Mouse (Mus musculus) ES-CJ7 (cell line): ENCODE results near the gene Gpr84.

Experiments used
- DNase-seq: peaks from one replicate; pipeline ENCODE4 v3.0.0; 2011; ENCODE audit warnings: low read depth, low spot score

The Gpr84 gene

GRCm38 (mm10) chr15:103310365-103310910 is at the start of gene Gpr84:
TSS of gene Gpr84 (minus strand) at chr15:103310612.
- DNase-seq, result no peak

GRCm38 (mm10) chr15:103359869-103360602 is 49.6 kb upstream of the Gpr84 start:
- DNase-seq, result no peak

- no peak for DNase-seq
Observed at GRCm38 (mm10) chr15:103359122-103359510, 48.7 kb upstream of the Gpr84 start.

GRCm38 (mm10) chr15:103358278-103359121 is 48.1 kb upstream of the Gpr84 start:
- peak; percentile 43 for DNase-seq

GRCm38 (mm10) chr15:103357817-103358216 is 47.4 kb upstream of the Gpr84 start:
- DNase-seq, result no peak

- DNase-seq, result no peak
Observed at GRCm38 (mm10) chr15:103356130-103356529, 45.7 kb upstream of the Gpr84 start.

- no peak for DNase-seq
Observed at GRCm38 (mm10) chr15:103355420-103355819, 45.0 kb upstream of the Gpr84 start.

- DNase-seq, result no peak
Observed at GRCm38 (mm10) chr15:103354690-103355089, 44.3 kb upstream of the Gpr84 start.

GRCm38 (mm10) chr15:103353511-103354256 is 43.3 kb upstream of the Gpr84 start:
- no peak for DNase-seq

GRCm38 (mm10) chr15:103352856-103353255 is 42.4 kb upstream of the Gpr84 start:
- DNase-seq, result peak; percentile 71

- peak; percentile 76 for DNase-seq
Observed at GRCm38 (mm10) chr15:103347275-103347684, 36.9 kb upstream of the Gpr84 start.

- no peak for DNase-seq
Observed at GRCm38 (mm10) chr15:103345789-103346188, 35.4 kb upstream of the Gpr84 start.

- DNase-seq, result no peak
Observed at GRCm38 (mm10) chr15:103343556-103343955, 33.1 kb upstream of the Gpr84 start.

GRCm38 (mm10) chr15:103343008-103343407 is 32.6 kb upstream of the Gpr84 start:
- no peak for DNase-seq

- DNase-seq, result peak; percentile 80
Observed at GRCm38 (mm10) chr15:103342415-103342814, 32.0 kb upstream of the Gpr84 start.

GRCm38 (mm10) chr15:103341547-103341946 is 31.1 kb upstream of the Gpr84 start:
- DNase-seq, result no peak

- peak; percentile 73 for DNase-seq
Observed at GRCm38 (mm10) chr15:103340786-103341185, 30.4 kb upstream of the Gpr84 start.

GRCm38 (mm10) chr15:103339961-103340337 is 29.5 kb upstream of the Gpr84 start, which contains the start of gene Zfp385a:
TSS of gene Zfp385a (minus strand) at chr15:103340093.
- peak; percentile 49 for DNase-seq

GRCm38 (mm10) chr15:103339166-103339960 is 29.0 kb upstream of the Gpr84 start:
- peak; percentile 38 for DNase-seq

- DNase-seq, result no peak
Observed at GRCm38 (mm10) chr15:103338829-103339165, 28.4 kb upstream of the Gpr84 start.
